Mouse (Mus musculus) intestine, postnatal 0 days (tissue): Measurements from ENCODE around the gene Psma5. TPM values are rescaled to one million over a fixed set of nuclear protein-coding genes. Genes with fewer than 3 reads are reported as not detected.
A peak's percentile ranks its signal among the peaks of the same experiment; 100 is the strongest.

Source experiments
- ATAC-seq: fragments of 200-750 bp; cut with Nextera tagmentation; 2 replicates; pipeline ENCODE4 v1.8.0; 2017; ENCODE audit warnings: mild to moderate bottlenecking, moderate TSS enrichment, moderate library complexity
- H3K27ac ChIP-seq: fragments of 300-500 bp; sonication (generic); 2 replicates; pipeline ENCODE4 v1.5.1; 2014; ENCODE audit warnings: mild to moderate bottlenecking, low read depth, low read length, moderate library complexity
- H3K27me3 ChIP-seq: fragments of 300-500 bp; sonication (generic); replicated peaks from 2 replicates; pipeline ENCODE4 v1.6.1; 2014; ENCODE audit warnings: low read length, mixed read lengths; ENCODE audit not compliant: control insufficient read depth, insufficient read depth
- H3K36me3 ChIP-seq: fragments of 300-500 bp; sonication (generic); 2 replicates; pipeline ENCODE4 v1.6.1; 2014; ENCODE audit warnings: mild to moderate bottlenecking, moderate library complexity; ENCODE audit not compliant: control insufficient read depth, insufficient read depth
- H3K4me1 ChIP-seq: fragments of 300-500 bp; sonication (generic); replicated peaks from 2 replicates; pipeline ENCODE4 v1.6.1; 2014; ENCODE audit warnings: antibody characterized with exemption, low read length, mixed read lengths; ENCODE audit not compliant: control insufficient read depth, insufficient read depth
- H3K4me2 ChIP-seq: fragments of 300-500 bp; sonication (generic); replicated peaks from 2 replicates; pipeline ENCODE4 v1.6.1; 2014; ENCODE audit warnings: low read depth, mild to moderate bottlenecking, moderate library complexity
- H3K4me3 ChIP-seq: fragments of 300-500 bp; sonication (generic); 2 replicates; pipeline ENCODE4 v1.5.1; 2014; ENCODE audit warnings: low read depth, low read length
- H3K9ac ChIP-seq: fragments of 300-500 bp; sonication (generic); 2 replicates; pipeline ENCODE4 v1.6.1; 2014; ENCODE audit warnings: mild to moderate bottlenecking, low read depth, low read length
- H3K9me3 ChIP-seq: fragments of 300-500 bp; sonication (generic); 2 replicates; pipeline ENCODE4 v1.6.1; 2016; ENCODE audit warnings: mixed run types; ENCODE audit not compliant: control insufficient read depth
- CTCF ChIP-seq: sonication (generic); IDR thresholded peaks from 2 replicates; pipeline ENCODE4 v1.5.1; 2016; ENCODE audit warnings: low read depth, mild to moderate bottlenecking, control low read depth, antibody characterized with exemption, moderate library complexity
- WGBS: fragments of 180-500 bp; shearing (Covaris S2); extraction: QIAGEN DNeasy Blood & Tissue Kit; methylation state at CpG from one replicate; pipeline ENCODE4 v1.1.7; 2014; 5-methylcytosine and 5-hydroxymethylcytosine counted together
- polyA plus RNA-seq: library from polyadenylated mRNA; unstranded; fragments of >200 nt; fragmentation: Nextera tagmentation; extraction: Ambion mirVana; gene quantifications from 2 replicates; pipeline ENCODE4 v1.2.1, GENCODE M21; 2015

The Psma5 gene
- polyA plus RNA-seq, 1 experiment from 2014 or later, result 179 TPM

DNA sequence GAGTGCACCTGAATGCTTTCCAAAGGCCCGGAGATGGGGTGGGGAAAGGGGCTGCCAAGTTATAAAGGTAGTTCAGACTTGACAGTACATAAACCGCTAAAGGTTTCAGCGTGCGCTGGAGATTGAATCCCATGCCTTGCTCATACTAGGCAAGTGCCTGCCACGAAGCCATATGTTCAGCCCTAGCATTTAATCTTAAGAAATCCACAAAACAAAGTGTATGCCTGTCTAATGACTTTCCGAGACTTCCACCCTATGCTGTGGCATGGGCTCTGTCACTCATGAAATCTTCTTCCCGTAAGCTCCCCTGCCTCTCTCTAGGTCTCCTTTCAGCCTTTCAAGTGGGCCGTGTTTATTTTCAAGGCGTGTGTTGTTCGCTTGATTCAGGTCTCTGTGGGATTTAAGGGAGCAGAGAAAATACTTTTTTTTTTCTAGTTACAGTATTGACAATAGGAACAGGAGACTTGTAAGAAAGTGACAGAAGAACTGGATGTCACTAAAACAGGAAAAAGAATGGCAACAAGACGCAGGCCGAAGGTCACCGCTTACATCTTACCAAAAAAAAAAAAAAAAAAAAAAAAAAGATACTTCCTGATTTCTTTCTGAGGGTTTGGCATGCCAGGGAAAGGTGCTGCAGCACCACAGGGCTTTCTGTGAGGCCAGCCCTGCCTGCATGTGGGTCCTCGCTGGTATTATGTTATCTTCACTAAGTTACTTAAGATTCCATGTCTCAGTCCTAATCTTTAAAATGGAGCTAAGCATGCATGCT lies 30.1 kb downstream of the Psma5 start:
- WGBS, result 41% methylated on average over 14 of the region's 14 CpGs
- H3K27ac ChIP-seq, result 0 out of 2 replicates have a peak overlapping the region, but pooled peaks have one; percentile 1

DNA sequence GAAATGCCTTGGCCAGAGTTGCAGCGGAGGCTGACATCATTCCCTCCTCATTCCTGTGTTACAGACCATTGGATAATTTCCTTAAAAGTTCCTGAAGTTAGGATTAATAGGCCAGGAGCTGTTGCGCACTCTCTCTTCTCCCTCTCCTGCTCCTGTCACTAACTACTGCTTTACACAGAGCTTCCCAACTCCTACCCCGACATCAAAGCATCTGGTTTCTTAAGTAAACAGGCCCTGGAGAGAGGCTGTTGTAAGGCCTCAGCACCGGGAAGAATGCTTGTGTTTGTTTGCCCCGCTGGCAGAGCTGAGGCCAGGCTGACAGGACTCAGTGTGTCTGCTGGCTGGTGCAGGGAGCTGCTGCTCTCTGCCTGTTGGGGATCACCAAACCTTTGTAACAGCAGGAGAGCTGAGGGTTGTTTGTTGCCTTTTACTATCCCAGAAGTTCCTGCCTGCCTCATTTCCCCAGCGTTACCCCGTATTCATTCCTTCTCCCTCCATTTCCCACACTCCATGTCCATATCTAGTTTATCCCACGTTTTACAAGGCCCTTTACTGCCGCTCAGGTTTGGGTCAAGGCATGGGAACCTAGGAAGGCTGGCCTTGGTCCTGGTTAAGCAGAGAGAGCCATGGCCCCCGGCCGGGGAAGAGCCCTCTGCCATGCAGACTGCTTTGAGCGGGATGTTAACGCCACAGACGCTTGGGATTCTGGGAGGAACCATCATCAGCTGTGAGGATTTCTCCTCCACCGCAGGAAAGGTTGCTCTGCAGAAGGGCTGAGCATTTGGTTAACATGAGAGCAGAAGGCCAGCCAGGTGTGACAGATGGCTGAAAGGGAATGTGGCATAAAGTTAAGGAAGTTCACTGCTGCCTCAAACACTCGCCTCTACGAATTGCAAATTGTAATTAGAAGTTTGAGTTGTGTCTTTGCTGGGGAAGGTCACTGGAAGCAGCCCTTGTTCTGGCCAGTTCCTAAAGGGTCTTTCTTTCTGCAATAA lies 31.4 kb downstream of the Psma5 start:
- no peak overlapping the region for H3K9ac ChIP-seq

More for the DNA sequence above, 30.1 kb downstream of the Psma5 start:
- no peak overlapping the region for H3K9ac ChIP-seq
- no peaks in the 10 kb centered on the region for H3K27me3 ChIP-seq
- H3K4me2 ChIP-seq, result 0 out of 2 replicates have a peak overlapping the region, but pooled peaks have one; percentile 21
- no peak for ATAC-seq
- H3K4me1 ChIP-seq, result peaks cover 7% of the 10 kb centered on the region; the same call in 1 of the 2 replicates
- no peak overlapping the region for H3K4me3 ChIP-seq
- TF ChIP-seq CTCF, result no peak
- H3K36me3 ChIP-seq, result no peaks in the 10 kb centered on the region
- H3K9me3 ChIP-seq, result no peaks in the 10 kb centered on the region

DNA sequence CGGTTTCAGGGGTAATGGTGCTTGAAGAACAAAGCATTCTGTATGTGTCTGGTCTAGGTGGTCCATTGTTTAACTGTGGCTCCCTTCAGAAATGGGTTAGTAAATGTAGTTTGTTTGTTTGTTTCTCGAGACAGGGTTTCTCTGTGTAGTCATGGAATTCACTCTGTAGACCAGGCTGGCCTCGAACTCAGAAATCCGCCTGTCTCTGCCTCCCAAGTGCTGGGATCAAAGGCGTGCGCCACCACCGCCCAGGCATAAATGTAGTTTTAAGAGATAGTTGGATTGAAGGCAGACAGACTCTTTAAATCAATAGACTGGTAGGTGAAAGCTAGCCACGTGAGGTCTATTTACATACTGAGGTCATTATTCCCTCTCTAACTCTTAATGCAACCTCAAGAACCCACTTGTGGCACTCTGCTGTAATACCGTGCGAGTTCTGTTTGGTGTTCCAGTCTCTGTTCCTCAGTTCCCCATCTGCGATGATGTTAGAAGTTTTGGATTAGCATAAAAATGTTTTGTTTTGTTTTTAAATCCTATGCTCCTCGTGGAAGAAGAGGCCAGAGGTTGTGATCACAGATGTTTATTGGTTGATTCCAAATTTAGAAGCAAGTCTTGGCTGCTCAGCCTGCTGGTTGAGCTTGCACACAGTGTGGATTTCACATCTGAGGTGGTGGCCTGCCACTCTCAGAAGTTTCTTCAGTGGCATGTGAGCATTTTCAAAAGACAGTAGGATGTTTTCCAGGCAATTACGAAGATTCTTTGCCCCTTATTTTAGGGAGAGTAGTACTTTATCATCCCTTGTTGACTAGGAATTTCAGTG lies 32.8 kb downstream of the Psma5 start:
- WGBS, result 64% methylated on average over 13 of the region's 13 CpGs
- H3K9me3 ChIP-seq, result no peaks in the 10 kb centered on the region
- H3K9ac ChIP-seq, result no peak overlapping the region
- no peak overlapping the region for H3K4me2 ChIP-seq
- no peak for TF ChIP-seq CTCF
- H3K27ac ChIP-seq, result no peak overlapping the region
- H3K27me3 ChIP-seq, result no peaks in the 10 kb centered on the region
- H3K4me1 ChIP-seq, result peaks cover 7% of the 10 kb centered on the region; the same call in 1 of the 2 replicates
- no peak overlapping the region for H3K4me3 ChIP-seq
- no peaks in the 10 kb centered on the region for H3K36me3 ChIP-seq
- no peak for ATAC-seq

More for the DNA sequence above, 31.4 kb downstream of the Psma5 start:
- Histone ChIP-seq H3K4me1 (peaks cover 7% of the 10 kb centered on the region; the same call in 1 of the 2 replicates), H3K27ac (peak overlapping the region; percentile 1; the same call in 1 of the 2 replicates), H3K27me3 (no peaks in the 10 kb centered on the region), H3K4me3 (no peak overlapping the region), H3K4me2 (0 out of 2 replicates have a peak overlapping the region, but pooled peaks have one; percentile 21), H3K36me3 (no peaks in the 10 kb centered on the region), H3K9me3 (no peaks in the 10 kb centered on the region)
- no peak for TF ChIP-seq CTCF
- ATAC-seq, result peak; percentile 32; the same call in 1 of the 2 replicates
- 41% methylated on average over 17 of the region's 17 CpGs for WGBS

GRCm38 (mm10) chr3:108291036-108291799 lies 34.5 kb downstream of the Psma5 start:
- 68% methylated on average over 17 of the region's 17 CpGs for WGBS
- no peak for TF ChIP-seq CTCF
- no peaks in the 10 kb centered on the region for H3K36me3 ChIP-seq
- H3K4me2 ChIP-seq, result peak overlapping the region; percentile 46; the same call in 1 of the 2 replicates
- 0 out of 2 replicates have a peak overlapping the region, but pooled peaks have one; percentile 7 for H3K4me3 ChIP-seq
- H3K4me1 ChIP-seq, result peaks cover 10% of the 10 kb centered on the region
- no peak overlapping the region for H3K9ac ChIP-seq
- H3K27ac ChIP-seq, result no peak overlapping the region
- no peaks in the 10 kb centered on the region for H3K9me3 ChIP-seq
- no peaks in the 10 kb centered on the region for H3K27me3 ChIP-seq
- ATAC-seq, result 0 out of 2 replicates have a peak, but pooled peaks have one; percentile 31

DNA sequence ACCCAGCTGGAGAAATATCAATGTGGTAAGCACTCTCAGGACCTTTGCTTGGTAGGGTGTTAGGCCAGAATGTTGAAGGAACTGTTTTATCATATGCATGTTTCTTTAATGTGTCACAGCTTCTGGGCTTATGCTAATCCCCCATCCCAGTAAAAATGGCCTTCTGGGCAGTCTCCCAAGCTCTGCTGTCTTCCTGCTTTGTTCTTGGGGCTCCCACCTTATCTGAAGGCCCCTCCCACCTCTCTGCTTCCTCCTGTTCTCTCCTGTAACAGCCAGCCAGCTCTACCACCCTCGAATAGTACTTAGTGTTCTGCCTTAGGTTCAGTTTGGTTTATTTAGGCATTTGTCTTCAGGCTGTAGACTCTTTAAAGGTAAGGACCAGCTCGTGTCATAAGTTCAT lies 37.7 kb downstream of the Psma5 start:
- Histone ChIP-seq H3K4me3 (no peak overlapping the region), H3K27me3 (no peaks in the 10 kb centered on the region), H3K9me3 (no peaks in the 10 kb centered on the region), H3K4me2 (no peak overlapping the region), H3K4me1 (peaks cover 7% of the 10 kb centered on the region; the same call in 1 of the 2 replicates), H3K36me3 (no peaks in the 10 kb centered on the region), H3K9ac (no peak overlapping the region), H3K27ac (no peak overlapping the region)
- 30% methylated on average over 2 of the region's 2 CpGs for WGBS
- ATAC-seq, result 0 out of 2 replicates have a peak, but pooled peaks have one; percentile 46
- no peak for TF ChIP-seq CTCF
